Mouse (Mus musculus) stomach, postnatal 0 days (tissue): ENCODE data around the gene Cntnap2.

Experiments
- CTCF ChIP-seq: IDR thresholded peaks from 2 replicates; pipeline ENCODE4 v1.5.1; 2016; ENCODE audit warnings: antibody characterized with exemption, low read depth, mild to moderate bottlenecking, moderate library complexity
- EP300 ChIP-seq: optimal IDR thresholded peaks from 2 replicates; pipeline ENCODE3; 2016; ENCODE audit warnings: antibody characterized with exemption

GRCm38 (mm10) chr6:46856635-46857034, 1797.5 kb downstream of the Cntnap2 start:
- no peak for TF ChIP-seq CTCF
- TF ChIP-seq EP300, result no peak
